Mouse (Mus musculus) MEL (cell line): ENCODE results near the gene Dnah10.

Source experiments
- CTCF ChIP-seq, 3 experiments: IDR thresholded peaks in 2 of 3; conservative IDR thresholded peaks in 1 of 3; 2 replicates each; pipeline ENCODE4 v1.5.1; 2011 to 2012; ENCODE audit warnings: low read length in 3 of 3, low read depth in 2 of 3, mild to moderate bottlenecking in 2 of 3, improper control_type of control experiment in 1 of 3, inconsistent platforms in 1 of 3, mixed read lengths in 1 of 3, moderate library complexity in 1 of 3; ENCODE audit not compliant: control insufficient read depth in 1 of 3, insufficient read depth in 1 of 3, poor library complexity in 1 of 3, severe bottlenecking in 1 of 3
- EP300 ChIP-seq, 2 experiments: IDR thresholded peaks; 2 replicates each; pipeline ENCODE4 v1.6.1; 2011; ENCODE audit warnings: improper control_type of control experiment in 2 of 2, low read length in 2 of 2, low read depth in 1 of 2, mild to moderate bottlenecking in 1 of 2
- POLR2A ChIP-seq, 2 experiments: IDR thresholded peaks; 2 replicates each; pipeline ENCODE4 v1.6.1; 2011 to 2012; ENCODE audit warnings: low read length in 2 of 2, mild to moderate bottlenecking in 2 of 2, control low read depth in 1 of 2, improper control_type of control experiment in 1 of 2, low read depth in 1 of 2, moderate library complexity in 1 of 2; ENCODE audit not compliant: control insufficient read depth in 1 of 2, insufficient read depth in 1 of 2, poor library complexity in 1 of 2

- no peak for TF ChIP-seq EP300 (IDR thresholded peaks at IDR 0.05; ENCODE audit: low read depth in 1 of 2, low read length in 2 of 2)
- peak; percentile 81 to 90 for TF ChIP-seq POLR2A (IDR thresholded peaks at IDR 0.05; ENCODE audit: control insufficient read depth in 1 of 2, insufficient read depth in 1 of 2, low read depth in 1 of 2, low read length in 2 of 2, poor library complexity in 1 of 2)
- TF ChIP-seq CTCF (IDR thresholded peaks at IDR 0.05 in 2 of 3, conservative IDR thresholded peaks at IDR 0.05 in 1 of 3; ENCODE audit: control insufficient read depth in 1 of 3, insufficient read depth in 1 of 3, low read depth in 2 of 3, low read length in 3 of 3, poor library complexity in 1 of 3, severe bottlenecking in 1 of 3), result no peak
Measured at GRCm38 (mm10) chr5:124862013-124862866, 137.4 kb downstream of the Dnah10 start, which contains the start of the genes Ccdc92 and Zfp664.
